Mouse (Mus musculus) limb, embryonic 13.5 days (tissue): ENCODE data around the gene Fam20b. TPM values are rescaled to one million over a fixed set of nuclear protein-coding genes. Genes with fewer than 3 reads are reported as not detected.

Experiments
- ATAC-seq: fragments of 200-750 bp; cut with Nextera tagmentation; 2 replicates; pipeline ENCODE4 v1.8.0; 2017; ENCODE audit warnings: low read depth, moderate number of reproducible peaks, moderate TSS enrichment; ENCODE audit not compliant: low FRiP score
- H3K27ac ChIP-seq: fragments of 300-500 bp; sonication (generic); 2 replicates; pipeline ENCODE4 v1.5.1; 2015; ENCODE audit warnings: inconsistent platforms, mild to moderate bottlenecking, moderate library complexity
- H3K27me3 ChIP-seq: fragments of 300-500 bp; sonication (generic); 2 replicates; pipeline ENCODE4 v1.6.1; 2015; ENCODE audit warnings: mild to moderate bottlenecking, inconsistent platforms
- H3K36me3 ChIP-seq: fragments of 300-500 bp; sonication (generic); 2 replicates; pipeline ENCODE4 v1.6.1; 2015; ENCODE audit warnings: inconsistent platforms, mild to moderate bottlenecking, moderate library complexity
- H3K4me1 ChIP-seq: fragments of 300-500 bp; sonication (generic); 2 replicates; pipeline ENCODE4 v1.6.1; 2015; ENCODE audit warnings: inconsistent platforms
- H3K4me2 ChIP-seq: fragments of 300-500 bp; sonication (generic); replicated peaks from 2 replicates; pipeline ENCODE4 v1.6.1; 2015; ENCODE audit warnings: inconsistent platforms, mild to moderate bottlenecking, moderate library complexity
- H3K4me3 ChIP-seq: fragments of 300-500 bp; sonication (generic); 2 replicates; pipeline ENCODE4 v1.5.1; 2015; ENCODE audit warnings: moderate library complexity, mild to moderate bottlenecking, inconsistent platforms
- H3K9ac ChIP-seq: fragments of 300-500 bp; sonication (generic); 2 replicates; pipeline ENCODE4 v1.6.1; 2015; ENCODE audit warnings: mild to moderate bottlenecking, inconsistent platforms
- H3K9me3 ChIP-seq: fragments of 300-500 bp; sonication (generic); 2 replicates; pipeline ENCODE4 v1.6.1; 2016; ENCODE audit warnings: inconsistent platforms
- WGBS: fragments of 180-500 bp; shearing (Covaris S2); methylation state at CpG from one replicate; pipeline ENCODE4 v1.1.7; 2015; 5-methylcytosine and 5-hydroxymethylcytosine counted together
- polyA plus RNA-seq: library from polyadenylated mRNA; unstranded; fragments of >200 nt; fragmentation: Nextera tagmentation; extraction: Ambion mirVana; gene quantifications from 2 replicates; pipeline ENCODE4 v1.2.1, GENCODE M21; 2015

Fam20b gene
- polyA plus RNA-seq, 1 experiment from 2014 or later, result 27.7 TPM

GRCm38 (mm10) chr1:156749136-156749535 lies 30.2 kb upstream of the Fam20b start:
- H3K27ac ChIP-seq, result no peak overlapping the region
- H3K9me3 ChIP-seq, result no peaks in the 10 kb centered on the region
- H3K9ac ChIP-seq, result no peak overlapping the region
- H3K36me3 ChIP-seq, result no peaks in the 10 kb centered on the region
- peaks cover 50% of the 10 kb centered on the region for H3K4me1 ChIP-seq
- no peak for ATAC-seq
- H3K4me3 ChIP-seq, result no peak overlapping the region
- H3K27me3 ChIP-seq, result no peaks in the 10 kb centered on the region
- H3K4me2 ChIP-seq, result no peak overlapping the region

GRCm38 (mm10) chr1:156748435-156749005 lies 29.6 kb upstream of the Fam20b start:
- no peak overlapping the region for H3K9ac ChIP-seq
- H3K36me3 ChIP-seq, result no peaks in the 10 kb centered on the region
- WGBS, result 78% methylated on average over 16 of the region's 16 CpGs
- H3K4me2 ChIP-seq, result no peak overlapping the region
- no peaks in the 10 kb centered on the region for H3K27me3 ChIP-seq
- no peak for ATAC-seq
- H3K4me1 ChIP-seq, result peaks cover 44% of the 10 kb centered on the region
- H3K9me3 ChIP-seq, result no peaks in the 10 kb centered on the region
- H3K27ac ChIP-seq, result peak overlapping the region; percentile 55
- H3K4me3 ChIP-seq, result no peak overlapping the region

GRCm38 (mm10) chr1:156745188-156745810 lies 26.4 kb upstream of the Fam20b start:
- Histone ChIP-seq H3K4me3 (no peak overlapping the region), H3K4me1 (peaks cover 32% of the 10 kb centered on the region), H3K9me3 (no peaks in the 10 kb centered on the region), H3K9ac (no peak overlapping the region), H3K36me3 (no peaks in the 10 kb centered on the region), H3K27ac (peak overlapping the region; percentile 39; the same call in 1 of the 2 replicates), H3K4me2 (no peak overlapping the region), H3K27me3 (no peaks in the 10 kb centered on the region)
- WGBS, result 79% methylated on average over 7 of the region's 7 CpGs
- no peak for ATAC-seq

- no peaks in the 10 kb centered on the region for H3K36me3 ChIP-seq
- no peak overlapping the region for H3K9ac ChIP-seq
- H3K27me3 ChIP-seq, result no peaks in the 10 kb centered on the region
- no peak overlapping the region for H3K27ac ChIP-seq
- H3K4me3 ChIP-seq, result no peak overlapping the region
- no peak overlapping the region for H3K4me2 ChIP-seq
- no peaks in the 10 kb centered on the region for H3K9me3 ChIP-seq
- WGBS, result 60% methylated on average over 11 of the region's 11 CpGs
- peaks cover 22% of the 10 kb centered on the region for H3K4me1 ChIP-seq
- peak; percentile 55; the same call in 1 of the 2 replicates for ATAC-seq
Observed at GRCm38 (mm10) chr1:156741482-156742411, 22.9 kb upstream of the Fam20b start.

- Histone ChIP-seq H3K27me3 (no peaks in the 10 kb centered on the region), H3K36me3 (no peaks in the 10 kb centered on the region), H3K4me2 (no peak overlapping the region), H3K27ac (no peak overlapping the region), H3K9me3 (no peaks in the 10 kb centered on the region), H3K4me1 (peaks cover 15% of the 10 kb centered on the region; the same call in 1 of the 2 replicates), H3K4me3 (no peak overlapping the region), H3K9ac (no peak overlapping the region)
- WGBS, result 77% methylated on average over 2 of the region's 2 CpGs
- no peak for ATAC-seq
Observed at GRCm38 (mm10) chr1:156735788-156736187, 16.9 kb upstream of the Fam20b start.

GRCm38 (mm10) chr1:156734019-156734418 lies 15.1 kb upstream of the Fam20b start:
- no peak overlapping the region for H3K4me2 ChIP-seq
- H3K27me3 ChIP-seq, result no peaks in the 10 kb centered on the region
- H3K9ac ChIP-seq, result no peak overlapping the region
- peaks cover 15% of the 10 kb centered on the region; the same call in 1 of the 2 replicates for H3K4me1 ChIP-seq
- peak; percentile 64 for ATAC-seq
- WGBS, result 68% methylated on average over 3 of the region's 3 CpGs
- no peak overlapping the region for H3K4me3 ChIP-seq
- no peaks in the 10 kb centered on the region for H3K9me3 ChIP-seq
- H3K36me3 ChIP-seq, result no peaks in the 10 kb centered on the region
- H3K27ac ChIP-seq, result peak overlapping the region; percentile 77

- Histone ChIP-seq H3K9ac (no peak overlapping the region), H3K4me1 (peaks cover 15% of the 10 kb centered on the region; the same call in 1 of the 2 replicates), H3K27ac (peak overlapping the region; percentile 77; the same call in 1 of the 2 replicates), H3K4me3 (no peak overlapping the region), H3K9me3 (no peaks in the 10 kb centered on the region), H3K36me3 (no peaks in the 10 kb centered on the region), H3K27me3 (no peaks in the 10 kb centered on the region), H3K4me2 (no peak overlapping the region)
- ATAC-seq, result peak; percentile 42
- 75% methylated on average over 9 of the region's 9 CpGs for WGBS
Observed at GRCm38 (mm10) chr1:156733559-156733958, 14.7 kb upstream of the Fam20b start.

GRCm38 (mm10) chr1:156732996-156733395 lies 14.1 kb upstream of the Fam20b start:
- H3K27ac ChIP-seq, result peak overlapping the region; percentile 76
- no peaks in the 10 kb centered on the region for H3K36me3 ChIP-seq
- H3K9me3 ChIP-seq, result no peaks in the 10 kb centered on the region
- H3K4me1 ChIP-seq, result peaks cover 15% of the 10 kb centered on the region; the same call in 1 of the 2 replicates
- no peak overlapping the region for H3K4me3 ChIP-seq
- H3K27me3 ChIP-seq, result no peaks in the 10 kb centered on the region
- no peak overlapping the region for H3K9ac ChIP-seq
- no peak overlapping the region for H3K4me2 ChIP-seq
- ATAC-seq, result no peak
- WGBS, result 91% methylated on average over 5 of the region's 5 CpGs

- 68% methylated on average over 9 of the region's 9 CpGs for WGBS
Observed at GRCm38 (mm10) chr1:156730802-156731201, 11.9 kb upstream of the Fam20b start.

GRCm38 (mm10) chr1:156727234-156728108 lies 8.6 kb upstream of the Fam20b start:
- Histone ChIP-seq H3K9me3 (no peaks in the 10 kb centered on the region), H3K4me2 (no peak overlapping the region), H3K9ac (no peak overlapping the region), H3K27me3 (no peaks in the 10 kb centered on the region), H3K27ac (no peak overlapping the region), H3K4me1 (no peaks in the 10 kb centered on the region), H3K36me3 (no peaks in the 10 kb centered on the region), H3K4me3 (no peak overlapping the region)
- ATAC-seq, result no peak
- WGBS, result 80% methylated on average over 14 of the region's 14 CpGs

More at GRCm38 (mm10) chr1:156730802-156731201, 11.9 kb upstream of the Fam20b start:
- no peak overlapping the region for H3K4me3 ChIP-seq
- no peak overlapping the region for H3K4me2 ChIP-seq
- H3K4me1 ChIP-seq, result peaks cover 15% of the 10 kb centered on the region; the same call in 1 of the 2 replicates
- H3K9ac ChIP-seq, result no peak overlapping the region
- H3K9me3 ChIP-seq, result no peaks in the 10 kb centered on the region
- H3K27ac ChIP-seq, result no peak overlapping the region
- no peaks in the 10 kb centered on the region for H3K27me3 ChIP-seq
- H3K36me3 ChIP-seq, result no peaks in the 10 kb centered on the region
- ATAC-seq, result no peak

- Histone ChIP-seq H3K4me1 (peaks cover 10% of the 10 kb centered on the region), H3K4me2 (no peak overlapping the region), H3K27me3 (peaks cover 8% of the 10 kb centered on the region; the same call in 1 of the 2 replicates), H3K36me3 (no peaks in the 10 kb centered on the region), H3K9me3 (no peaks in the 10 kb centered on the region), H3K9ac (no peak overlapping the region), H3K27ac (no peak overlapping the region), H3K4me3 (no peak overlapping the region)
- WGBS, result 53% methylated on average over 6 of the region's 6 CpGs
- no peak for ATAC-seq
Observed at GRCm38 (mm10) chr1:156722089-156722488, 3.2 kb upstream of the Fam20b start.
